Mouse (Mus musculus): ENCODE measurements around the gene Galnt18.

Galnt18 gene

DNA sequence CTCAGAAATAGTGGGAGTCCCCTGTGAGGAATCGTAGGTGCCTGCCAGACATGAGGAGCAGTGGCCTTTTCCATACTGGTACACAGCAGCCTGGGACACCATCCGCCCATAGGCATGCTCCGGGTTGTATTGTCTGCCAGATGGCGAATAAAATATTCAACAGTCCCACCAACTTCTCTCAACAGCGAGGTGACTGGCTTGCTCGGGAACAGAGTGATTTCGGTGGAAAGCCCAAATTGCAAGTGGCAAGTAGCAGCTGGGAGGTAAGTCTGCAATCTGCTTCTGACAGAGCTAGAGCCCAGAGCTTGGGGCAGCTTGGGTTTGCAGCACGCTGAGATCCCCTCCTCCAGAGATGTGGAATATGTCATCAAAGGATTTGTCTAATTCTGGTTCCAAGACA, 5.7 kb upstream of the Galnt18 start:
- Histone ChIP-seq H3K36me3 (ENCODE audit: control insufficient read depth, insufficient read depth, low read length, poor library complexity, severe bottlenecking) (no peaks in the 10 kb centered on the region), H3K27me3 (ENCODE audit: control insufficient read depth, insufficient read depth, low read length, poor library complexity, severe bottlenecking) (no peaks in the 10 kb centered on the region)
- no peak for DNase-seq (ENCODE audit: low read depth, low spot score)

DNA sequence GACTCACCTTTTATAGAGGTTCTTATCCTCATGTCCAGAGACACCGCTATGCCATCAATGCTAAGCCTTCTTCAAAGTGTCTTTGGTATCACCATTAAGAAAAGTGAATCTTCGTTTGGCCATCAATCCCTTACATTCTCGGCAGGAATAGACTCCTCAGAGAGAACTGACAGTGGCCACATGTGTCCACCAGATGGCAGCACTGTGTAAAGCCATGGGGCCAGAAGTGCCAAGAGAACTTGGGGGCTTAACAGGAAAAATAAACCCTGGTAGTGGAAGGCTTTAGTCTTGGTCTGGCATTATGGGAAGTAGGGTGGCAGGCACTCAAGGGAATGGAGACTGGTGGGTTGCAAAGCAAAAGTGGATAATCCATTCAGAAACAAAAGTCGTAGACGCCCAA, 2.3 kb upstream of the Galnt18 start:
- Histone ChIP-seq H3K27me3 (ENCODE audit: control insufficient read depth, insufficient read depth, low read length, poor library complexity, severe bottlenecking) (no peaks in the 10 kb centered on the region), H3K36me3 (ENCODE audit: control insufficient read depth, insufficient read depth, low read length, poor library complexity, severe bottlenecking) (no peaks in the 10 kb centered on the region)
- peak; percentile 39 for DNase-seq (ENCODE audit: low read depth, low spot score)

DNA sequence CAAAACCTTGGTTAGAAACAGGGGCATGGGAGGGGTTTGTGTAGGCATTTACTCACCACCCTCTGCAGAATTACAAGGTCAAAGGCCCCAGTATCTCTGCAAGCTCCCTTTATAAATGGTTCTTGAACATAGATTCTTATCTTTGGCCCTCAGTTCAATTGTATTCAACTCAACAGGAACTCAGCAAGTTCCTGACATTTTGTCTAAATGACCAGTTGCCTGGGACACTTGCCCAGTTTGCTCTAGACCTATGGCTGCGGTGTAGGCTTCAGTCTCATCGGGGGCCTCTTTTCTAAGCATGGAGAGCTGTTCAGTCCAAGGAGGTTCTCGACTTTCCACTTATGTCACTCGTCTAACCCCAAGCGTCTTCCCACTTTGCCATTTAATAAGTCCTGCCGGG, 1.5 kb upstream of the Galnt18 start:
- DNase-seq (ENCODE audit: low read depth, low spot score) = no peak
- H3K36me3 ChIP-seq (ENCODE audit: control insufficient read depth, insufficient read depth, low read length, poor library complexity, severe bottlenecking) = no peaks in the 10 kb centered on the region
- no peaks in the 10 kb centered on the region for H3K27me3 ChIP-seq (ENCODE audit: control insufficient read depth, insufficient read depth, low read length, poor library complexity, severe bottlenecking)

DNA sequence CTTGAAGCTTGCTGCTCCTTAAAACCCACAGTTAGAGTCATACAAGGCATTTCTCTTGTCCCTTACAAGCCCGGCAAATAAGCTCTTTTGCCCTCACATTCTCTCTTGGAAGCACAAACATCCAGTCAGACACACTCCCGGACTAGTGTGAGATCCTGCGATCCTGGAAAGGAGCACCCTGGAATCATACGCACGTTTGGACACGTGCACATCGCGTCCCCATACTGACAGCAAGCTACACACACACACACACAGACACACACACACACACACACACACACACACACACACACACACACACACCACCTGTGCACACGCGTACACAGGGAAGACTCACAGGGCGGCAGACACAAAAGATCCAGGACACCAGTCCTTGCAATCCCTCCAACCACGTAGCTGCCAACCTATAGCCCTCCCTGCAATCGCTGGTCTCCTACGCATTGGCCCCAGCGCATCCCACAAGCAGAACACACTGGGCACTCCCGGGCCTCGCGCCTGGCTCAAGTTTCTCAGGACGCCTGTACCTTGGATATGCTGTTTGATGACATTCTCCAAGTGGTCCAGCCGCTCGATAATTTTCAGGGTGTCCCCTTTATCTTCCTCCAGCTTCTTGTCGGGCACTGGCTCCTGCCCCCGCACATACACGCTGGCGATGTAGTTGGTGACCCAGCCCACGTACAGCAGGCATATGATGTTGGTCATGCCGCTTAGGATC, 831 bp downstream of the Galnt18 start:
- no peaks in the 10 kb centered on the region for H3K36me3 ChIP-seq (ENCODE audit: control insufficient read depth, insufficient read depth, low read length, poor library complexity, severe bottlenecking)
- no peak for DNase-seq (ENCODE audit: low read depth, low spot score)

DNA sequence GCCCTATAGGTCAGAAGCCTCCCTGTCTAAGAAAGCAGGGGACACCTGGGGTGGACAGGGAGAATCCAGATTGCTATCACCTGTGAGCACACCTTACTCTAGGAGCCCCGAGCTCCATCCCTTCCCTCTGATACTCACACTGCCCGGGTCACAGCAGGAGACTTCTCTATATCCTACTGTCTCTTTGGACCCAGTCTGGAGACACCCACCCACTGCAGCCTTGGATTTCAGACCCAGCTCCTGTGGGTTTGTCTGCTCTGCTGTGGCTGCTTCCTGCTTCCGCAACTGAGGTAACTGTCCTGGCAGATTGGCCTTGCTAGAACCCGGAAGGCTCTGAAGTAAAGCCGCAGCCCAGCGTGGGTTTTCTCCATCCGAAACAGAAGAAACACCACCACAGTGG, 1.6 kb downstream of the Galnt18 start:
- Histone ChIP-seq H3K27me3 (ENCODE audit: control insufficient read depth, insufficient read depth, low read length, poor library complexity, severe bottlenecking) (no peaks in the 10 kb centered on the region), H3K36me3 (ENCODE audit: control insufficient read depth, insufficient read depth, low read length, poor library complexity, severe bottlenecking) (no peaks in the 10 kb centered on the region)
- DNase-seq (ENCODE audit: low read depth, low spot score) = no peak

More for the DNA sequence above, 831 bp downstream of the Galnt18 start:
- H3K27me3 ChIP-seq (ENCODE audit: control insufficient read depth, insufficient read depth, low read length, poor library complexity, severe bottlenecking) = no peaks in the 10 kb centered on the region

- Histone ChIP-seq H3K27me3 (ENCODE audit: control insufficient read depth, insufficient read depth, low read length, poor library complexity, severe bottlenecking) (no peaks in the 10 kb centered on the region), H3K36me3 (ENCODE audit: control insufficient read depth, insufficient read depth, low read length, poor library complexity, severe bottlenecking) (no peaks in the 10 kb centered on the region)
- DNase-seq (ENCODE audit: low read depth, low spot score) = no peak
These were observed 2.6 kb downstream of the Galnt18 start for GRCm38 (mm10) chr7:111777186-111777585.

DNA sequence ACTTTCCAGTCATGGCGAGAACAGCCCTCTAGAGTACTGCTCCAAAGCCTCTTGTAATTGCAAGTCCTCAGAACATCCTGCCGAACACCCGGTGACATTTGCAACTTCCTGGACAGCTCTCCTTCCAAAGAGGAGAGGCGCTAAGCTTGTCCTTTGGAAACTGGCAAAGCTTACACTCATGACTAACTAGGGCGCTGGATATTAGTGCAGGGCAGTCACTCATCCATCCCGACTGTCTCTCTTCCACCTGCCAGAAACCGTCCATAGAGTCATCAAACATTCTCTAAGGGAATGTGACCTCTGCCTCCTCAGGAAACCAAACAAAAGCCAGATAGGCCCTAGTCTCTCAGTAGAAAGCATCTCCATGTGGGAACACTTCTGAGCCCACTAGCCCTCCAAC, 3.6 kb downstream of the Galnt18 start:
- no peak for DNase-seq (ENCODE audit: low read depth, low spot score)
- H3K27me3 ChIP-seq (ENCODE audit: control insufficient read depth, insufficient read depth, low read length, poor library complexity, severe bottlenecking) = no peaks in the 10 kb centered on the region
- H3K36me3 ChIP-seq (ENCODE audit: control insufficient read depth, insufficient read depth, low read length, poor library complexity, severe bottlenecking) = no peaks in the 10 kb centered on the region

GRCm38 (mm10) chr7:111772398-111772797, 7.4 kb downstream of the Galnt18 start:
- H3K36me3 ChIP-seq (ENCODE audit: control insufficient read depth, insufficient read depth, low read length, poor library complexity, severe bottlenecking) = no peaks in the 10 kb centered on the region
- no peaks in the 10 kb centered on the region for H3K27me3 ChIP-seq (ENCODE audit: control insufficient read depth, insufficient read depth, low read length, poor library complexity, severe bottlenecking)
- no peak for DNase-seq (ENCODE audit: low read depth, low spot score)

- DNase-seq (ENCODE audit: low read depth, low spot score) = no peak
- Histone ChIP-seq H3K27me3 (ENCODE audit: control insufficient read depth, insufficient read depth, low read length, poor library complexity, severe bottlenecking) (no peaks in the 10 kb centered on the region), H3K36me3 (ENCODE audit: control insufficient read depth, insufficient read depth, low read length, poor library complexity, severe bottlenecking) (no peaks in the 10 kb centered on the region)
These were observed 8.5 kb downstream of the Galnt18 start for GRCm38 (mm10) chr7:111771251-111771801.

GRCm38 (mm10) chr7:111770585-111770984, 9.2 kb downstream of the Galnt18 start:
- Histone ChIP-seq H3K36me3 (ENCODE audit: control insufficient read depth, insufficient read depth, low read length, poor library complexity, severe bottlenecking) (no peaks in the 10 kb centered on the region), H3K27me3 (ENCODE audit: control insufficient read depth, insufficient read depth, low read length, poor library complexity, severe bottlenecking) (no peaks in the 10 kb centered on the region)
- no peak for DNase-seq (ENCODE audit: low read depth, low spot score)

DNA sequence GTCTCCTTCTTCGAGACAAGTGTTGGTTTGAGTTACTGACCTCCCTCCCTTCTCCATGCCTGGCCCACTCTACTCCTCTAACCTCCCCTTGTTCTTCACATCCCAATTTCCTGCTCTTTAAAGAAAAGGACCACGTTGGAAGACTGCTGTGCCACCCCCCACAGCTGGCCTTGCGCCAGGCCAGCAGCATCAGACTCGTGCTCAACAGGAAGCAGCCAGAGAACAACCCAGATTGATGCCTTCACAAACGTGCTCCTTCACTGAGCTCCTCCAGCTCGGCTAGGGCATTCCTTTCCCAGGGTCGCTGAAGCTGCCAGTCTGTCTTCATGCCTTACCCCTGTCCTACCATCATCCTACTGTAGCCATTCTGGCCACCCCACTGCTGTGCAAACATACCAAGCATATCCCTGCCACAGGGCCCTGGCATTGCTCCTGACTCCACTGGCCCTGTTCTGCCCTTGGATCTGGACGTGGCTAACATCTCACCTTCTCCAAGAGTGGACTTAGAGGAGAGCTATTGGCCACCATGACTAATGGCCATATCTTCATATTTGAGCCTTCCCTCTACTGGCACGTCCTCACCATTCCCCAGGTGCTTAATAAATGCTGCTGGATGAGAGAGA, 13.5 kb downstream of the Galnt18 start:
- DNase-seq (ENCODE audit: low read depth, low spot score) = no peak
- H3K36me3 ChIP-seq (ENCODE audit: control insufficient read depth, insufficient read depth, low read length, poor library complexity, severe bottlenecking) = no peaks in the 10 kb centered on the region
- no peaks in the 10 kb centered on the region for H3K27me3 ChIP-seq (ENCODE audit: control insufficient read depth, insufficient read depth, low read length, poor library complexity, severe bottlenecking)

GRCm38 (mm10) chr7:111762754-111763153, 17.0 kb downstream of the Galnt18 start:
- no peak for DNase-seq (ENCODE audit: low read depth, low spot score)
- Histone ChIP-seq H3K27me3 (ENCODE audit: control insufficient read depth, insufficient read depth, low read length, poor library complexity, severe bottlenecking) (no peaks in the 10 kb centered on the region), H3K36me3 (ENCODE audit: control insufficient read depth, insufficient read depth, low read length, poor library complexity, severe bottlenecking) (no peaks in the 10 kb centered on the region)

GRCm38 (mm10) chr7:111748571-111749071, 31.2 kb downstream of the Galnt18 start:
- no peaks in the 10 kb centered on the region for H3K27me3 ChIP-seq (ENCODE audit: control insufficient read depth, insufficient read depth, low read length, poor library complexity, severe bottlenecking)
- DNase-seq (ENCODE audit: low read depth, low spot score) = no peak
- no peaks in the 10 kb centered on the region for H3K36me3 ChIP-seq (ENCODE audit: control insufficient read depth, insufficient read depth, low read length, poor library complexity, severe bottlenecking)

- DNase-seq (ENCODE audit: low read depth, low spot score) = no peak
- H3K36me3 ChIP-seq (ENCODE audit: control insufficient read depth, insufficient read depth, low read length, poor library complexity, severe bottlenecking) = no peaks in the 10 kb centered on the region
- H3K27me3 ChIP-seq (ENCODE audit: control insufficient read depth, insufficient read depth, low read length, poor library complexity, severe bottlenecking) = no peaks in the 10 kb centered on the region
These were observed 35.0 kb downstream of the Galnt18 start for GRCm38 (mm10) chr7:111744770-111745169.

GRCm38 (mm10) chr7:111741595-111741994, 38.2 kb downstream of the Galnt18 start:
- Histone ChIP-seq H3K27me3 (ENCODE audit: control insufficient read depth, insufficient read depth, low read length, poor library complexity, severe bottlenecking) (no peaks in the 10 kb centered on the region), H3K36me3 (ENCODE audit: control insufficient read depth, insufficient read depth, low read length, poor library complexity, severe bottlenecking) (no peaks in the 10 kb centered on the region)
- DNase-seq (ENCODE audit: low read depth, low spot score) = no peak

All from splenic B cell, adult 2 months (primary cell).